Mouse (Mus musculus): ENCODE measurements at regions not wholly inside any gene's neighbourhood (a gene's known extent, or its start where the extent isn't known, plus 50 kb on each side); places are given as distances from the start of the nearest gene placed in this dataset.

DNA sequence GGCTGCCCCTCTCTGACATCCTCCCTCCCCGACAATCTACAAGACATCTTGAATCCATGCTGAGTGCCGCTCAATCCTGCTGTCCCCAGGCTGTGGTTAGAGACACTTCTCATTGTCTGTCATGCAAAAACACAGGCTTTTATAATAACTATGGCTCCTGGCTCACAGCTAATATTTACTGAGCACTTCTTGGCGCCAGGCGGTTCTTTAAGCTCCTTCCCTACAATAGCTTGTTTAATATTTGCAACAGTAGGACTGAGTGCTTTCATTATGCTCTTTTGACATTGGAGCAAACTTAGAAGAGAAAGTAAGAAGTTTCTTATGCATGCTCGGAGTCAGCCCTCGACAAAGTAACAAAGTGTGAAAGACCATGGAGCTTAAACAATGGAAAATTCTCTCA, 151.6 kb upstream of the Irx6 start:
- no peak for DNase-seq

DNA sequence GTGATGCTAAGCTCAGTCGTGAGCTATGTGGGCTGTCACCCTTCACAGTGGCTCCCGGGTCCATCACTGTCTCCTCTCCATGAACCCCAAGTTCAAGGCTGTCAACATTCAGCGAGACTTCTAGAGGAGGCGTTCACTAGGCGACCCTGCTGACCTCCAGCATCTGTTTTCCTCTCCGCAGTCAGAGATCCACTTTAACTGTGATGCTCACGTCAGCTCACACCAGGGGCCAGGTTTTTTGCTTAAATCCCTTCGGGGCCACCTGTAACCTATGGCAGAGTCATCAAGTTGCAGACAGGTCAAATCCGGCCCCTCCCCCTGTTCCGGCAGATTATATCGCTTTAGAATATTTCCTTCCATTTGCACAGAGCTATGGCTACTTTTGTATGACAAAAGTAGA, 144.3 kb upstream of the Irx6 start:
- no peak for DNase-seq

DNA sequence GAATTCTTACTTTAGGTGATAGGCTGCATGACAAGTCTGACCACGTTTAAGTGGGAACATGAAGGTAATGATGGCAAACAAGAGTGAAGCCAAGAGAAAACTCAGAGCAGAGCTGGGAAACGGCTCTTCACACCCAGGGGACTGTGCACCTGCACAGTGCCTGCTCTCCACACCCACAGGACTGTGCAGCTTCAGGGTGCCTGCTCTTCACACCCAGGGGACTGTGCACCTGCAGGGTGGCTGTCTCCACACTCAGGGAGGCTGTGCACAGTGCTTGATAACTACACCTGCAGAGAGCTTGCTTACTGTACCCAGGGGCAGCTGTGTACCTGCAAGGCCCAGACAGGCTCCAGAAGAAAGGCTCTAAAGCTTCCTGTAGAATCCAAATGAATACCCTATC, 133.5 kb upstream of the Irx6 start:
- no peak for DNase-seq

DNA sequence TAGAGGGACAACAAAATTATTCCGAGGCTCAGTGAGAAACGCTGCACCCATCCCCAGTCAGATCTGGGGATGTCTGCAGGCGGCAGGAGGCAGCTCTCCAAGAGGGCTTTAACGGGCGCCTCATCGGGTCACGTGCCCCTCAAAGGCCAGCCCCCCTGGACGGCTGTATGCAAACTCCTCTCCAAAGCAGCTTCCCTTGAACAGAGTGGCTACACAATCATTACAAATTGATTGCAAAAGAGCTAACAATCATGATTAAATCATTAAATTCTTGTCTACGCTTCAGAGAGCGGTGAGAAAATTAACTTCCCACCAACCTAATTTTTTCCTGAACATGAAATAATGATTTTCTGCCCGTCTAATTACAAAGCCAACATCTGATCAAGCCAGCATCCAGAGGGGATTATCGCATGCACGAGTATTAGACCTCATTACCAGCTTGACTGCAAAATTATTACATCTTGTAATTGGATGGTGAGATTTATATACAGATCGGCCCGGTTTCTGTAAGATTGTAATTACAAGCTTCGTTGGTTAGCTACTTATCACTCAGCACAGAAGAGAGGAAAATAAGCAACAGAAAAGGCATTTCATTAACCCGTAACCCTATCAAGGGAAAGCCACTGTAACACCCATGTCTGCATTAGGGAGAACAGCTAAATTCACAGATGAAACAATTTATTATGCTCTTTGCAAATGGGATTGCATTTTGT, 128.6 kb upstream of the Irx6 start:
- DNase-seq: no peak

DNA sequence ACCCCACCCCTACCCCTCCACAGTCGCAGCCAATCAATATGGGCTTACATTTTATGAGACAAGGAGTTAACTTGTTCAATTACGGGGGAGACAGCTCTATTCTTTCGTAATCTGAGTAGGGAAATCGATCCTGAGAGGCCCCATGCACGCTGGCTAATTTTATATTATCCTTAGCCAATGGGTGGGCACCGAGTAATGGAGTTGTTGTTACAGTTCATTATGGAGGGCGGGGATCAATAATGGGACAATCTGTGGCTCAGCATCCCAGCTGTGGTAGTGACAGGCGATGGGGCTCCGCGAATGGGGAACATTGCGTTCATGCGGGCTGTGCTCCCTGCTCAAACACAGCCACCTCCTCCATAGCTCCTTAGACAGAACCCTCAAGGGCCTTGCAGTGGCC, 118.9 kb upstream of the Irx6 start:
- DNase-seq: no peak

DNA sequence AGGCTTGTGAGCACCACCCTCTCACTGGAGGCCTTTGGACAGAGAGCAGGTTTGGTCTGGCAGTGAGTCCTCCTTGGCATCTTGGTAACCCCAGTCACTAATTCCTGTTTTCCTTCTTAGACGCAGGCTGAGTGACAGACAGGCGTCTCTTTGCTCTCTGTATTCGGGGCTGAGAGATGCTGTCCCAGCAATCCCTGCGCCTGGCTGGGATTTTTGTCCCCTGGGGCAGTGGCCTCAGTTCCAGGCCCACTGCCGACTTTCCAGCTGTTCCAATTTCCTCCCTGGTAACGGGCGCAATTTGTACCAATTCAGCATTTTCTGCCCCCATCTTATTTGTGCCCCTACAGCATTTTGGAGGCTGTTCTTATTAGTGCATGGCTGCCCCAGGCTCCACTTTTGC, 118.5 kb upstream of the Irx6 start:
- DNase-seq: peak; percentile 1

DNA sequence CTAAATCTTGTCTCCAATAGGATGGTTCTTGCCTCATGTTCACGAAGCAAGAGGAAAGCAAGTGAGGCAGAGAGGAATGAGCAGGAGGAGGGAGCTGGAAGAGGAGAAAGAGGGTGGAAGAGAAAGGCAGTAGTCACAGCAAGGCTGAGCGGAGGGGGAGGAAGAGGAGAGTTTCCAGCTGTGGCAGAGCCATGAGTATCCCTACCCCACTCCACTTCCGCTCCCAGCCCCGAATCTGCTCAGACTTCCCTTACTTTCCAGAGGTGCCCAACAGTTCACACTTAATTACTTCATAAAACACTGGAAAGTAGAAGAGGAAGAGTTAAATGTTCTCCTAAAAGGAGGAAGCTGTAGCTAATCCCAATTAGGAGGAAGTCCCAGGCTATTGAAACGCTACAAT, 111.6 kb upstream of the Irx6 start:
- DNase-seq: no peak

DNA sequence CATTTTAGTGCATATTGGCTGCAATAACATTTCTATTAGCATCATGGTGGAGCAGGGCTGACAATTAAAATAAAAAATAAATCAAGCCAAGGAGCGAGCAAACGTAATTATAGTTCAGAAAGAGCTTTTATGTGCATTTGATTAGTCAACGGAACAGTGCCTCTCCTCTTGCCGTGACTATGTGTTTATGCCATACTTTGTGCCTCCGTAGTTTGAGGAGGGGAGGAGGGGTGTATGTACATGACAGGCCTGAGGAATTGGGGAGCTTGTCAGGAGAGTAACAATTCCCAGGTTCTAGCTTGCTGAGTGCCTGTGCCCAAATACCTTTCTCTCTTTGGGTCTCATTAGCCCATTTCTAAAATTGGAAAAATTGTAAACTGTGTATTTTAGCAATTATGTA, 111.1 kb upstream of the Irx6 start:
- no peak for DNase-seq

DNA sequence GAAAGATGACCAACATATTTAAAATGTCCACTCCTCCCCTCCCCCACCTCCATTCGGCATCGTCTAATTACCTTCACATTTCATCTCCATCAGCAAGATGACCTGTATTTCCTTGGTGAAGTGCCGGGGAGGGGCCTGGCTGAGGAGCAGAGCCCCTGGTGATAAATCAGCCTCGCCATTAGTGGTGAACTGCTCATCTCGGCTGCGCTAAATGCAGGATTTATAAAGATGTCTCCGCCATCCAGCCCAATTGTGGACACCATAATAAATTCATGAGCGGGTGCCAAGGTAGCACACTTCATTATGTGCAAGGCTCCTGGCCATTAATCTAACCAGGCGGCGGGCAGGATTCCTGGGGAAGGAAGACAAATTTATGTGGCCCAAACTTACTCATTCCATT, 104.4 kb upstream of the Irx6 start:
- DNase-seq: no peak

DNA sequence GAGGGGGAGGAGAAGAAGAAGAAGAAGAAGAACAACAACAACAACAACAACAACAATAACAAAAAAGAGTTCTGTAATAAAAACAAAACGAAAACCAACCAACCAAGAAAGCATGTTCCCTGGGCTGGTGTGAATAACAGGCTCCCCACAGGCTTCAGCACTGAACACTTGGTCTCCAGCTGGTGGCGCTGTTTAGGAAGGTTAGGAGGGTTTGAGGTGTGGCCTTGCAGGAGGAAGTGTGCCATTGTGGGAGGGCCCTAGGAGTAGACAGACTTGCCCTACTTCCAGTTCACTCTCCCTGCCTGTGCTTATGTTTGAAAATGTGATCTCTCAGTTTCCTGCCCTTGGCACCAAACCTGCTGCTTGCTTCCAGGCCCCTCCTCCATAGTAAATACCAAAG, 94.6 kb upstream of the Irx6 start:
- DNase-seq: no peak

DNA sequence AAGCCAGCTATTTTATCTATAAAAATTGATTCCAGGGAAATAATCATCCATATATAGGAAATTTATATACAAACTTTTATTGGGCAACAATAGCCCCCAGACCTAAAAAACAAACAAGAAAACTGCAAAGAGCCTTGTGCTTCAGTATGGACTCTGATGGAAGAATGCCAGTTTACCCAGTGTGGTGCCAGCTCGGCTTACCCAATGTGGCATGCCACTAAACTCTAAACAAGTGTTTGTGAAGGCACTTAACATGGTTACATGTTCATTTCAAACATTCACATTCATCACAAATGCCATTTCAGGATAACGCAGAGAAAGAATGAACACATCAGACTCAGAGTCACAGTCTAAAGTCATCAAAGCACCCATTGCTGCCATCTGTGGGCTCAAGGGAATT, 93.0 kb upstream of the Irx6 start:
- no peak for DNase-seq

DNA sequence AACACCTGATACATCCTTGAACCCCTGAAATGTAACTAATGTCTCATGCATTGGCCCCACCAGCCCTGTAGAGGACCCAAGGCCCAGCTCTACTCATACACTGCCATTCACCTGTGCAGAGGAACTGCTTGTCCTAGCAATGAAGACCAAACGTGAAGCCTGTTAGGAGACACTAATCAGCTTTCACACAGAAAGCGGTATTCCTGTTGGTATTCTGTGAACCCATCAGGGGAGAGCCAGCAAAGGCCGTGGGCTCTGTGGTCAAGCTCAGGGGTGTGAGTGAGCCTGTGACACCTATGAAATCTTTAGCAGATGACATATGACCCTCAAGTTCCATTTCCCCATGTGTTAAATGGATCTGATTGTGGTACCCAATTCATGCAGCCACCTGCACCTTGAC, 73.3 kb upstream of the Irx6 start:
- no peak for DNase-seq

DNA sequence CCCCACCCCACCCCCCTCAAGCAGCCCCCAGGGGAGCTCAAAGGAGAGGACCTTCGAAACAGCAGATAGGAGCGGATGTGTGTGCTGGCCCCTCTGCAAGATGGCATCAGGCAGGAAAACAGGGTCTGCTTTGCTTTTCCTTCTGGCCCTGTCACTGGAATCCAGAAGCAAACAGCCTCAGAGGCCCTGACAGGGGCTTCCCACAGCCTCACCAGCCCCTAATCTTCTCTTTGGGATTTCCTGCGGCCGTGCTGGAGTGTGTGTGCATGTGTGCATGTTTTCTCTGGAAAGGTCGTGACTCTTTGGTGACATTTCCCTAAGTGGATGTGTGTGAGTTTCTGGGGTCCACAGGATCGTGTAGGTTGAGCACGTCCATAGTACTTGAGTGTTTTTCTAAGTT, 71.1 kb upstream of the Irx6 start:
- DNase-seq: no peak

DNA sequence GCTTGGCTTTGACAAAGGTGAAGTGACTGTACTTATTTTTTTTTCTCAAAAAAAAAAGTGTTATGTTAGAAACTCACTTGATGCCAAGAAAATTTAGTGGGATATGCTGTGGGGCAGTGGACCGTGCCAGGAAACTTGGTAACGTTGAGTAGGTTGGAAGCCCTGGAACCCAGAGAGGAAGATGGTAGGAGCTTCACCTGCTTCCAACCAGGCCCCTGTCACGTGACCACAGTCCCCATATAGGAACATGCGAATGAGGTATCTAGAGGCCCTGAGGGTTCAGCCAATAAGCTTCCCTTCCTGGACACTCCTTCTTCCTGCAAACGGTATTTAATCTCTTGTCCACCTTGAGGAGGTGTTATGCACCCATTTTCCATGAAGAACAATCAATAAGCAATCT, 68.5 kb upstream of the Irx6 start:
- DNase-seq: no peak

DNA sequence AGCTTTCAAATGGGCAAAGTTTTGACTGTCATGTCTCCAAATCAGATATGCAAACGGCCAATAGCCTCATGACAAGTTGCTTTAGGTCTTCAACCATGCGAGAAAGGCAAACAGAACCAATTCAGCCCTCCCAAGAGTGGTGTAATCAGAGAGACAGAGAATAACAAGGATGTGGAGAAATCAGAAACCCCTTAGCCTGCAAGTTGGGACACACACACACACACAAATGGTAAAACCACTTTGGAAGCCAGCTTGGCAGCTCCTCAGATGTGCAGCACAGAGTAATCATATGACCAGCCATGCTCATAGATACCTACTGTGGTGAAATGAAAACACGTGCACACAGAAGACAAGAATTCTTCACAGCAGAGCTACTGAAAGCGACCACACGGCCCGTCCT, 66.5 kb upstream of the Irx6 start:
- no peak for DNase-seq

DNA sequence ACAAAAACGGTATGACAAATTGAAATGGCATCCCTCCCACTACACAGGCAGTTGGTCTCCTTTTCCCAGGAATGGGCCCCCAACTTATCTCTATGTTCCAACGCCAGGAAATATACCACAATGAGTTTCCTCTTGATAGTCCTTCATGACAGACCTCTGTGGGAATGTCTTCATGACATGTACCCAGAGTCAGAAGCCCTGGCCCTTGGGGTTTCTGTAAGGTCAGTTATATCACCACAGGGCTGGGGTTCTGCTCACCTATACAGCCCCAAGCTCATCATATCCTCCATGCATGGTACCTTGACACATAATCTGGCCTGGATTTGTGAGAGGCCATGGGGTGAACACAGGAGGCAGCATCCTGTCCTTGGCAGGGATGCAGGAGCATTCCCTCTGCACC, 64.2 kb upstream of the Irx6 start:
- DNase-seq: no peak

DNA sequence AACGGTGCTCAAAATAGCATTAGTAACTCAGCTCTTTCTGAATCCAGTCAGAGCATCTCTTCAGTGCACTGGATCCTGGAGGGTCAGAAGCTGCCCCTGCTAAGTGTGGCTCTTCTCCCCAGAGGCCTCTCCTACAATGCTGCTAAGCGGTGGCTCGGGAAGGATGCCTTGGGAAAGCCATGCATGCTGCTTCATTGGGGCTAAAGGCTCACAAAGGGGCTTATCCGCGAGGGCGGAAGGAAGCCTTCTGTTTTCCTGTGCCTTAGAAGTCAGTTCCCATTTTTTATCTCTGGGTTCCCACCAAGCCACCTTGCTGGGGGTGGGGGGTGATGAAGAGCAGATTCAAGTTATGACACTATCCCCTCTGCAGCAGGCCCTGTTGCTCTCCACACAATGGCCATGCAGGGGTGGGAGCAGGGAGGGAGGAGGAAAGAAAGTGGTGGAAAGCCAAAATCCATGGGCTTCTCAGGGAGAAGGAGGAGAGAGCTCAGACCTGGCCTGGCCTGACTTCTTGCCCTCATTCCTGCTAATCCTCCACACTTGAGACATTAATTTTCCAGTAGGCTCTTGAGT, 63.5 kb upstream of the Irx6 start:
- no peak for DNase-seq

DNA sequence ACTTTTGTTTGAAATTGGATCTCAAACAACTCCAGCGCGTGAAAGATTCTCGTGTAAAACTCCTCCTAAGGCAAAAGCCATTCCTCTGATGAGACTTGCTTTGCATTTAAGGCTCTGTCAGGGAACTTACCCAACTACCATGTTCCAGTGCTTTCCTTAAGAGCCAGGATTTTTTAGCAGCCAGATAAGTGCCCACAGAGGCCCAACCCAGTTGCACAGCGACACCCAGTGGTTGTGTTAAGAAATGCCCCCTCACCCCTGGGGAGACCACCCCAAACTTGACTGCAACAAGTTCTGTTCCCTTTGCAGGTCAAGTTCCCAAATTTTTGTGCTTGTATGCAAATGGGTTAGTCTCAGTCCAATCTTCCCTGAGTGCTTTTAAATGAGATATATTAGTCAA, 60.6 kb upstream of the Irx6 start:
- DNase-seq: no peak

DNA sequence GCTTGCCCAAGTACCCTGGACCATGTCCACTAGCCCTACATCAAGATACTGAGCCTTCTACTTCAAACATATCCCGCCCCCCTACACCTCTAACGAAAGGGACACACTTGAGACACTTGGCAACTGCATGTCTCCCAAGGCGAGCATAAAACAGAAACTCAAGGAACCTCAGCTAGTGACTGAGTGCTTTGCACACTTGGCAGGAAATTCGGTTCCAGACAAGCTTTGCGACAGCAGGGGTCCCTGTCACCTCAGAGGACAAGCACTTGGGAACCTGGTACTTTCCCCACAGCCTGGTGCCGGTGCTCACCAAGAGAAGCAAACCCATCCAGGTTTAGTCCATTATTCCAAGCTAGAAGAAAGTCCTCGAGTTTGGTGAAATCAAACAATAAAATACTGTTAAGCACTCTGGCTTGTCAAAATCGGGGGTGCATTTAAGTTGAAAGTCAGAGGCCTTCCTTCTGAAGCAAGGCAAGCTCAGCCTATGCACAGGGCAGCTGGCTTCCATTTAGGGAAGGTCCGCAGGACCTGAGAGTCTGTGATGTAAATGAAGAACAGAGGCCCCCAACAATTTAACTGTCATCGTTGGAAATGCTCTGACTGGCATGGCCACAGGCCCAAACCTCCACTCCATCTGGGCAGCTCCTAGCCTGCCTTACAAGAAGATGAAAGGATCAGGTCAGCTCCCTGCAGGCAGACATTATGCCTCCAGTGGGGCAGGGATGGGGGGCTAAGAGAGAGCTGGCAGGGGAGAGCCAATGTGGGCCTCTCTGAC, 57.6 kb upstream of the Irx6 start:
- no peak for DNase-seq

DNA sequence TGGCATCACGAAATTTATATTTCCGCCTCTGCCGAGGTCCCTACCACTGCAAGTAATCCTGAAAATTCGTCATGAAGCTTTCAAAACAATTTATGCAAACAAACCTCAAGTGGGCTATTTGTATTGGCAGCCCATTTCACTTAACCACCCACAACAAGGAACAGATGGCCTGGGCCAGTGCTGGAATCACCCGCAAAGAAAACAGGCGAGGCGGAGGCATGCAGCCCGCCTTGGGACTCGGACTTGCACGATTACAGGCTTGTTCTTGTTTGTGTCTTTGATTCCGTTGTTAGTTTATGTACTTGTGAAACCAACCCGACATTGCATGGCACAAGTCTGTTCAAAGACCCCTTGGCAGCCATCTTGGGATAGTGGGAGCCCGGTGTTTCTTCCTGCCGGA, 55.8 kb upstream of the Irx6 start:
- DNase-seq: no peak
